Mouse (Mus musculus) central nervous system, embryonic 18 days (tissue): ENCODE measurements around the gene Gm20767. TPM values are rescaled to one million over a fixed set of nuclear protein-coding genes. Genes with fewer than 3 reads are reported as not detected.

Experiments
- polyA plus RNA-seq: library from polyadenylated mRNA; depleted of rRNA; stranded (reverse); fragments of >200 nt; gene quantifications from 2 replicates; pipeline ENCODE4 v1.2.3, GENCODE M21; 2012; rRNA removed

Gm20767 gene
- not detected in 2 replicates for polyA plus RNA-seq

GRCm38 (mm10) chr13:120139946-120140345, at the start of gene Gm20767:
Gene Gm20767 (plus strand): TSS chr13:120140246.

GRCm38 (mm10) chr13:120172133-120172532, 32.1 kb downstream of the Gm20767 start, which contains the start of gene Gm21818:
Gene Gm21818 (plus strand): TSS chr13:120172433.

Other genes with a start within 250 kb of the Gm20767 start
- gene Tcstv1, start 245.5 kb upstream of the Gm20767 start, polyA plus RNA-seq: not detected in 2 replicates
- gene Gm21761, start 211.0 kb upstream of the Gm20767 start, polyA plus RNA-seq: not detected in 2 replicates
- not detected in 2 replicates for gene B020031M17Rik, start 189.4 kb upstream of the Gm20767 start, polyA plus RNA-seq
- not detected in 2 replicates for gene Gm36079, start 113.2 kb upstream of the Gm20767 start, polyA plus RNA-seq
- 0.12 TPM in 1 of 2 replicates, not detected in the other for gene Gm21188, start 88.1 kb upstream of the Gm20767 start, polyA plus RNA-seq
- not detected in 2 replicates for gene Gm21818, start 32.2 kb downstream of the Gm20767 start, polyA plus RNA-seq
- gene Gm21762, start 75.7 kb downstream of the Gm20767 start, polyA plus RNA-seq: not detected in 2 replicates
- not detected in 2 replicates for gene Gm21731, start 98.9 kb downstream of the Gm20767 start, polyA plus RNA-seq
- gene AF067061, start 122.9 kb downstream of the Gm20767 start, polyA plus RNA-seq: not detected in 2 replicates
- gene BC147527, start 160.1 kb downstream of the Gm20767 start, polyA plus RNA-seq: 0.04 and 0.09 TPM in 2 replicates
- not detected in 2 replicates for gene Tcstv3, start 176.6 kb downstream of the Gm20767 start, polyA plus RNA-seq